Mouse (Mus musculus) hindbrain, embryonic 16.5 days (tissue): Measurements from ENCODE around the gene Large1. TPM values are rescaled to one million over a fixed set of nuclear protein-coding genes. Genes with fewer than 3 reads are reported as not detected.
A peak's percentile ranks its signal among the peaks of the same experiment; 100 is the strongest.
"Not testable (repeated sequence)": the region's sequence is repeated elsewhere in the genome, so short reads cannot be mapped to it uniquely, and the experiment has no call there.

Experiments used
- ATAC-seq: fragments of 200-750 bp; cut with Nextera tagmentation; 2 replicates; pipeline ENCODE4 v1.8.0; 2017; ENCODE audit warnings: moderate TSS enrichment, moderate library complexity
- H3K27ac ChIP-seq: fragments of 300-500 bp; sonication (generic); 2 replicates; pipeline ENCODE4 v1.5.1; 2014; ENCODE audit warnings: low read depth, mild to moderate bottlenecking, control low read depth, low read length, moderate library complexity
- H3K27me3 ChIP-seq: fragments of 300-500 bp; sonication (generic); replicated peaks from 2 replicates; pipeline ENCODE4 v1.6.1; 2014; ENCODE audit warnings: low read length; ENCODE audit not compliant: control insufficient read depth, insufficient read depth
- H3K36me3 ChIP-seq: fragments of 300-500 bp; sonication (generic); 2 replicates; pipeline ENCODE4 v1.6.1; 2014; ENCODE audit warnings: mild to moderate bottlenecking, low read length, moderate library complexity, mixed read lengths; ENCODE audit not compliant: control insufficient read depth, insufficient read depth
- H3K4me1 ChIP-seq: fragments of 300-500 bp; sonication (generic); 2 replicates; pipeline ENCODE4 v1.6.1; 2014; ENCODE audit warnings: low read depth, low read length; ENCODE audit not compliant: control insufficient read depth, insufficient read depth
- H3K4me2 ChIP-seq: fragments of 300-500 bp; sonication (generic); 2 replicates; pipeline ENCODE4 v1.6.1; 2014; ENCODE audit warnings: mild to moderate bottlenecking, low read length, control low read depth, moderate library complexity
- H3K4me3 ChIP-seq: fragments of 300-500 bp; sonication (generic); 2 replicates; pipeline ENCODE4 v1.5.1; 2014; ENCODE audit warnings: mild to moderate bottlenecking, low read length, control low read depth, moderate library complexity
- H3K9ac ChIP-seq: fragments of 300-500 bp; sonication (generic); 2 replicates; pipeline ENCODE4 v1.6.1; 2014; ENCODE audit warnings: low read depth, mild to moderate bottlenecking, control low read depth, low read length, moderate library complexity
- H3K9me3 ChIP-seq: fragments of 300-500 bp; sonication (generic); 2 replicates; pipeline ENCODE4 v1.6.1; 2014; ENCODE audit warnings: mild to moderate bottlenecking, low read length, moderate library complexity; ENCODE audit not compliant: control insufficient read depth
- WGBS: fragments of 180-500 bp; shearing (Covaris S2); extraction: QIAGEN DNeasy Blood & Tissue Kit; methylation state at CpG from one replicate; pipeline ENCODE4 v1.1.7; 2014; 5-methylcytosine and 5-hydroxymethylcytosine counted together
- polyA plus RNA-seq: library from polyadenylated mRNA; unstranded; fragments of >200 nt; fragmentation: Nextera tagmentation; extraction: Ambion mirVana; gene quantifications from 2 replicates; pipeline ENCODE4 v1.2.1, GENCODE M21; 2015

Large1 gene
- 15.7 and 16.3 TPM in 2 replicates for polyA plus RNA-seq

- H3K4me3 ChIP-seq = peak within 1 kb of the TSS; percentile 97
Observed at GRCm38 (mm10) chr8:73353108-73353793, at the start of gene Large1. Large1 (minus strand) TSS chr8:73353540.

GRCm38 (mm10) chr8:73400343-73400742, 47.0 kb upstream of the Large1 start:
- no peak for ATAC-seq
- Histone ChIP-seq H3K9me3 (no peaks in the 10 kb centered on the region), H3K9ac (no peak overlapping the region), H3K4me2 (no peak overlapping the region), H3K27ac (no peak overlapping the region), H3K4me3 (no peak overlapping the region), H3K27me3 (no peaks in the 10 kb centered on the region), H3K4me1 (no peaks in the 10 kb centered on the region), H3K36me3 (no peaks in the 10 kb centered on the region)
- WGBS = 50% methylated on average over 1 of the region's 1 CpGs

More at GRCm38 (mm10) chr8:73353108-73353793, at the start of gene Large1:
- H3K9me3 ChIP-seq = no peaks in the 10 kb centered on the region
- H3K4me1 ChIP-seq = peaks cover 18% of the 10 kb centered on the region
- H3K27ac ChIP-seq = peak within 1 kb of the TSS; percentile 98
- H3K36me3 ChIP-seq = no peaks in the 10 kb centered on the region
- no peaks in the 10 kb centered on the region for H3K27me3 ChIP-seq
- peak; percentile 99 for ATAC-seq
- under 1% methylated on average over 57 of the region's 84 CpGs for WGBS
- peak within 1 kb of the TSS; percentile 91 for H3K9ac ChIP-seq
- H3K4me2 ChIP-seq = peak within 1 kb of the TSS; percentile 81

GRCm38 (mm10) chr8:73373001-73373400, 19.7 kb upstream of the Large1 start:
- H3K4me3 ChIP-seq = not testable (repeated sequence)

GRCm38 (mm10) chr8:73355979-73356378, 2.6 kb upstream of the Large1 start:
- Histone ChIP-seq H3K27ac (no peak overlapping the region), H3K36me3 (no peaks in the 10 kb centered on the region), H3K4me1 (peaks cover 10% of the 10 kb centered on the region), H3K9me3 (no peaks in the 10 kb centered on the region), H3K4me2 (peak overlapping the region; percentile 81), H3K4me3 (no peak overlapping the region), H3K9ac (no peak overlapping the region), H3K27me3 (no peaks in the 10 kb centered on the region)
- ATAC-seq = no peak
- 16% methylated on average over 2 of the region's 2 CpGs for WGBS

More at GRCm38 (mm10) chr8:73373001-73373400, 19.7 kb upstream of the Large1 start:
- not testable (repeated sequence) for H3K4me1 ChIP-seq, H3K27me3 ChIP-seq, H3K9me3 ChIP-seq, H3K27ac ChIP-seq, H3K9ac ChIP-seq, H3K4me2 ChIP-seq, H3K36me3 ChIP-seq, ATAC-seq
- WGBS = 91% methylated on average over 6 of the region's 6 CpGs

- Histone ChIP-seq H3K4me2 (peak overlapping the region; percentile 81), H3K4me1 (peaks cover 16% of the 10 kb centered on the region), H3K27ac (peak overlapping the region; percentile 69), H3K9ac (peak overlapping the region; percentile 54), H3K27me3 (no peaks in the 10 kb centered on the region), H3K9me3 (no peaks in the 10 kb centered on the region), H3K36me3 (no peaks in the 10 kb centered on the region), H3K4me3 (peak overlapping the region; percentile 97)
- ATAC-seq = peak; percentile 44
- WGBS = under 1% methylated on average over 25 of the region's 25 CpGs
Observed at GRCm38 (mm10) chr8:73354201-73354881, 1.0 kb upstream of the Large1 start.

- Histone ChIP-seq H3K4me1 (peaks cover 18% of the 10 kb centered on the region), H3K27ac (peak overlapping the region; percentile 69), H3K9ac (peak overlapping the region; percentile 54), H3K36me3 (no peaks in the 10 kb centered on the region), H3K4me2 (peak overlapping the region; percentile 81), H3K27me3 (no peaks in the 10 kb centered on the region), H3K9me3 (no peaks in the 10 kb centered on the region), H3K4me3 (peak overlapping the region; percentile 97)
- ATAC-seq = peak; percentile 41
- WGBS = under 1% methylated on average over 16 of the region's 16 CpGs
Observed at GRCm38 (mm10) chr8:73353794-73354179, 447 bp upstream of the Large1 start.

GRCm38 (mm10) chr8:73352301-73353107, 836 bp downstream of the Large1 start:
- no peak; the same call in none of the 2 replicates for ATAC-seq
- H3K4me1 ChIP-seq = peaks cover 18% of the 10 kb centered on the region

GRCm38 (mm10) chr8:73350366-73350765, 3.0 kb downstream of the Large1 start:
- H3K4me3 ChIP-seq = peak overlapping the region; percentile 97
- no peak overlapping the region for H3K27ac ChIP-seq
- H3K27me3 ChIP-seq = no peaks in the 10 kb centered on the region
- ATAC-seq = no peak
- no peaks in the 10 kb centered on the region for H3K36me3 ChIP-seq
- peak overlapping the region; percentile 69 for H3K4me2 ChIP-seq
- H3K4me1 ChIP-seq = peaks cover 18% of the 10 kb centered on the region
- no peak overlapping the region; the same call in 1 of the 2 replicates for H3K9ac ChIP-seq
- no peaks in the 10 kb centered on the region for H3K9me3 ChIP-seq
- WGBS = 8% methylated on average over 2 of the region's 2 CpGs

More at GRCm38 (mm10) chr8:73352301-73353107, 836 bp downstream of the Large1 start:
- under 1% methylated on average over 45 of the region's 56 CpGs for whole genome bisulfite sequencing
- H3K9ac ChIP-seq = peak overlapping the region; percentile 91
- no peaks in the 10 kb centered on the region for H3K27me3 ChIP-seq
- peak overlapping the region; percentile 69 for H3K4me2 ChIP-seq
- no peaks in the 10 kb centered on the region for H3K9me3 ChIP-seq
- peak overlapping the region; percentile 98 for H3K27ac ChIP-seq
- no peaks in the 10 kb centered on the region for H3K36me3 ChIP-seq
- H3K4me3 ChIP-seq = peak overlapping the region; percentile 97
